Mouse (Mus musculus) v-Abl transformed pro-B cells (cell line): ENCODE data around the gene Sap30bp.

ENCODE experiments used
- in situ Hi-C, 2 experiments: fragments of 400-800 bp; cut with MboI; formaldehyde crosslinking; loops; one replicate each; pipeline ENCODE4 v1.15.1; 2025; ENCODE audit not compliant: unreplicated experiment in 2 of 2

The Sap30bp gene

GRCm38 (mm10) chr11:115904231-115904955, 28.7 kb upstream of the Sap30bp start:
- in situ Hi-C loops: no loop called here

- in situ Hi-C loops: no loop called here
Measured at GRCm38 (mm10) chr11:115904956-115905790, 27.9 kb upstream of the Sap30bp start.

- in situ Hi-C loops: no loop called here
Measured at GRCm38 (mm10) chr11:115906116-115906515, 27.0 kb upstream of the Sap30bp start.

GRCm38 (mm10) chr11:115906521-115906920, 26.6 kb upstream of the Sap30bp start:
- in situ Hi-C loops: no loop called here

- in situ Hi-C loops: loop anchor here in 1 of 2 experiments (10.0 kb wide), 1 partner anchor 544 kb away; no protein-coding TSS in a partner anchor
Measured at GRCm38 (mm10) chr11:115911134-115911561, 21.9 kb upstream of the Sap30bp start.

- in situ Hi-C loops: loop anchor here in 1 of 2 experiments (10.0 kb wide), 1 partner anchor 543 kb away; no protein-coding TSS in a partner anchor
Measured at GRCm38 (mm10) chr11:115911632-115912376, 21.3 kb upstream of the Sap30bp start, which contains the start of gene Smim6. TSS of gene Smim6 (plus strand) at chr11:115912017.

GRCm38 (mm10) chr11:115916579-115916978, 16.5 kb upstream of the Sap30bp start:
- in situ Hi-C loops: loop anchor here in 1 of 2 experiments (10.0 kb wide), 1 partner anchor 538 kb away; no protein-coding TSS in a partner anchor

GRCm38 (mm10) chr11:115918637-115919036, 14.4 kb upstream of the Sap30bp start:
- in situ Hi-C loops: loop anchor here in 1 of 2 experiments (10.0 kb wide), 1 partner anchor 536 kb away; no protein-coding TSS in a partner anchor

GRCm38 (mm10) chr11:115919073-115919472, 14.0 kb upstream of the Sap30bp start:
- in situ Hi-C loops: loop anchor here in 1 of 2 experiments (10.0 kb wide), 1 partner anchor 536 kb away; no protein-coding TSS in a partner anchor

GRCm38 (mm10) chr11:115920110-115920818, 12.8 kb upstream of the Sap30bp start:
- in situ Hi-C loops: no loop called here

GRCm38 (mm10) chr11:115921986-115922385, 11.1 kb upstream of the Sap30bp start:
- in situ Hi-C loops: no loop called here

- in situ Hi-C loops: no loop called here
Measured at GRCm38 (mm10) chr11:115929031-115929430, 4.1 kb upstream of the Sap30bp start.

- in situ Hi-C loops: loop anchor here in 1 of 2 experiments (10.0 kb wide), 1 partner anchor 535 kb away; the partner anchor contains the start of gene Qrich2
Measured at GRCm38 (mm10) chr11:115929818-115930217, 3.3 kb upstream of the Sap30bp start.

- in situ Hi-C loops: loop anchor here in 1 of 2 experiments (10.0 kb wide), 1 partner anchor 534 kb away; the partner anchor contains the start of gene Qrich2
Measured at GRCm38 (mm10) chr11:115931235-115931634, 1.8 kb upstream of the Sap30bp start.

GRCm38 (mm10) chr11:115933747-115934110, 647 bp downstream of the Sap30bp start:
- in situ Hi-C loops: loop anchor here in 1 of 2 experiments (10.0 kb wide), 1 partner anchor 531 kb away; the partner anchor contains the start of gene Qrich2

GRCm38 (mm10) chr11:115939690-115940329, 6.7 kb downstream of the Sap30bp start:
- in situ Hi-C loops: loop anchor here (5.0 to 10.0 kb wide), 3 partner anchors 55 to 525 kb away; partner anchors contain the start of gene Qrich2 (in 1 of the 2)

GRCm38 (mm10) chr11:115941980-115942379, 8.9 kb downstream of the Sap30bp start:
- in situ Hi-C loops: loop anchor here in 1 of 2 experiments (10.0 kb wide), 1 partner anchor 53 kb away; no protein-coding TSS in a partner anchor

- in situ Hi-C loops: loop anchor here in 1 of 2 experiments (10.0 kb wide), 1 partner anchor 50 kb away; no protein-coding TSS in a partner anchor
Measured at GRCm38 (mm10) chr11:115945247-115945646, 12.2 kb downstream of the Sap30bp start.
